Mouse (Mus musculus) embryonic facial prominence, embryonic 14.5 days (tissue): ENCODE data around the gene Ptgfrn. TPM values are rescaled to one million over a fixed set of nuclear protein-coding genes. Genes with fewer than 3 reads are reported as not detected.
A peak's percentile ranks its signal among the peaks of the same experiment; 100 is the strongest.

Source experiments
- ATAC-seq: fragments of 200-750 bp; cut with Nextera tagmentation; 2 replicates; pipeline ENCODE4 v1.8.0; 2017; ENCODE audit warnings: low read depth, moderate number of reproducible peaks, moderate TSS enrichment
- DNase-seq: peaks from one replicate; pipeline ENCODE4 v3.0.0-alpha.2; 2015; ENCODE audit warnings: low spot score
- H3K27ac ChIP-seq: fragments of 300-500 bp; sonication (generic); replicated peaks from 2 replicates; pipeline ENCODE4 v1.5.1; 2014; ENCODE audit warnings: low read depth, mild to moderate bottlenecking, low read length, moderate library complexity
- H3K27me3 ChIP-seq: fragments of 300-500 bp; sonication (generic); replicated peaks from 2 replicates; pipeline ENCODE4 v1.6.1; 2014; ENCODE audit warnings: low read length; ENCODE audit not compliant: control insufficient read depth, insufficient read depth
- H3K36me3 ChIP-seq: fragments of 300-500 bp; sonication (generic); 2 replicates; pipeline ENCODE4 v1.6.1; 2014; ENCODE audit warnings: low read length, mixed read lengths; ENCODE audit not compliant: control insufficient read depth, insufficient read depth
- H3K4me1 ChIP-seq: fragments of 300-500 bp; sonication (generic); 2 replicates; pipeline ENCODE4 v1.6.1; 2014; ENCODE audit warnings: antibody characterized with exemption, low read length; ENCODE audit not compliant: control insufficient read depth, insufficient read depth
- H3K4me2 ChIP-seq: fragments of 300-500 bp; sonication (generic); 2 replicates; pipeline ENCODE4 v1.6.1; 2014; ENCODE audit warnings: low read depth, mild to moderate bottlenecking, low read length, moderate library complexity, mixed read lengths
- H3K4me3 ChIP-seq: fragments of 300-500 bp; sonication (generic); 2 replicates; pipeline ENCODE4 v1.5.1; 2014; ENCODE audit warnings: low read depth, mild to moderate bottlenecking, low read length
- H3K9ac ChIP-seq: fragments of 300-500 bp; sonication (generic); 2 replicates; pipeline ENCODE4 v1.6.1; 2014; ENCODE audit warnings: low read depth, mild to moderate bottlenecking, low read length, moderate library complexity, mixed read lengths
- H3K9me3 ChIP-seq: fragments of 300-500 bp; sonication (generic); 2 replicates; pipeline ENCODE4 v1.6.1; 2016; ENCODE audit warnings: low read length; ENCODE audit not compliant: control insufficient read depth
- WGBS: fragments of 180-500 bp; shearing (Covaris S2); extraction: QIAGEN DNeasy Blood & Tissue Kit; methylation state at CpG from one replicate; pipeline ENCODE4 v1.1.7; 2014; 5-methylcytosine and 5-hydroxymethylcytosine counted together
- polyA plus RNA-seq: library from polyadenylated mRNA; unstranded; fragments of >200 nt; fragmentation: Nextera tagmentation; extraction: Ambion mirVana; gene quantifications from 2 replicates; pipeline ENCODE4 v1.2.1, GENCODE M21; 2014

The Ptgfrn gene
- polyA plus RNA-seq, 1 experiment from 2014 or later, result 9.7 TPM

DNA sequence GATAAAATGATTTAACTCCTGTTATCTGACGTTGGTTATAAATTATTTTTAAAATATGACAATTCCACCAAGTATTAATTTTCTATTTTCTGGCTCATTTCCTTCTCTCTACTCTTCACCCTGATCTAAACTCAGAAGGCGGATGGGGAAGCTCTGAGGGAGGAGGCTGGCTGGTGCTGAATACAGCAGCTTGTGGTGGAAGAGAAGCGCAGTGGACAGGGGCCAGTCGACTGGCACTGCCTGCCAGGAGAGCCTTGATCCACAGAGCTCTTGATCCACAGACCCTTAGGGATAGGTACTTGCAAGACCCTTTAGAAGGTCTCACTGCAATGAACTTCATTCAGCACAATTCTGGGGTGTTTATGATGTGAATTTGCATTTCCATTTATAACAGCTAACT lies 29.2 kb downstream of the Ptgfrn start:
- no peak for DNase-seq
- no peak overlapping the region for H3K27ac ChIP-seq
- WGBS, result 81% methylated on average over 4 of the region's 4 CpGs

DNA sequence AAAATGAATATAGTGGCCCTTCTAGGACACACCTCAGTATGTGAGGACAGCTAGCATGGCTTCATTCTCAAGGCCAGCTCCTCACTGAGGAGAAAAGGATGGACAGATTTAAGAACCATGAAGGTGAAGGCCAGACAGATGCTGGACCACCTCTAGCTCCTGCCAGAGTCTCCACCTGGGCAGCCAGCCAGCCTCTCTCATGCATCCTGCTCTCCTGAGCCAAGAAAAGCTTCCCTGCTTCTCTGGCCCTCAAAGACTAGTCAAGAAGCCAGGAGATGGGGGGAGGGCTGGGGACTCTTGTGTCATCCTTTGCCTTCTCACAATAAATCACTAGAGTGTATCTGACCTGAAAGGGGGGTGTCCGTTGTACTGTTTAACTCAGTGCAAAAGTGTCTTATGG lies 31.7 kb downstream of the Ptgfrn start:
- Histone ChIP-seq H3K4me1 (peaks cover 10% of the 10 kb centered on the region), H3K27me3 (no peaks in the 10 kb centered on the region), H3K9ac (no peak overlapping the region), H3K36me3 (peaks cover 34% of the 10 kb centered on the region), H3K4me3 (no peak overlapping the region), H3K4me2 (no peak overlapping the region), H3K9me3 (no peaks in the 10 kb centered on the region), H3K27ac (no peak overlapping the region)
- peak; percentile 78 for DNase-seq
- no peak for ATAC-seq
- WGBS, result 58% methylated on average over 1 of the region's 1 CpGs

More for the DNA sequence above, 29.2 kb downstream of the Ptgfrn start:
- H3K9ac ChIP-seq, result no peak overlapping the region
- no peak for ATAC-seq
- H3K4me1 ChIP-seq, result peaks cover 3% of the 10 kb centered on the region; the same call in 1 of the 2 replicates
- H3K9me3 ChIP-seq, result no peaks in the 10 kb centered on the region
- no peak overlapping the region for H3K4me2 ChIP-seq
- H3K4me3 ChIP-seq, result no peak overlapping the region
- peaks cover 30% of the 10 kb centered on the region for H3K36me3 ChIP-seq
- H3K27me3 ChIP-seq, result no peaks in the 10 kb centered on the region

DNA sequence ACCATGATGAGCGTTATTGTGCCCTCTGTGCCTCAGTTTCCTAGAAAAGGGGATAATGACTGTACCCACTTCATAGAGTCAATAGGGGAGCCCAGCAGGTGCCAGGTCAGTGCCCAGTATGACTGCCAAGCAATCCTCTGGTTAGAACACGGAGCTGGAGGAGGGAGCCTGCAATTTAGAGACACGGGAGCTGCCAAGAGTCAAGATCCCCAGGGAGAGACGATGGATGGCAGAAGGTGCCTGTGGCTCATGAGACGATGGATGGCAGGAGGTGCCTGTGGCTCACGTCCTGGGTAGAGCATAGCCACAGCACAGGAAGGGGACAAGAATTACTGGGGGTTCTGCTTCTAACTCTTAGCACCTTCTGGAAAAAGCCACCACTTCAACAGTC lies 32.4 kb downstream of the Ptgfrn start:
- Histone ChIP-seq H3K4me1 (peaks cover 15% of the 10 kb centered on the region), H3K4me2 (no peak overlapping the region), H3K27ac (no peak overlapping the region), H3K9ac (no peak overlapping the region), H3K9me3 (no peaks in the 10 kb centered on the region), H3K27me3 (no peaks in the 10 kb centered on the region), H3K4me3 (no peak overlapping the region), H3K36me3 (peaks cover 39% of the 10 kb centered on the region)
- 82% methylated on average over 6 of the region's 6 CpGs for whole genome bisulfite sequencing
- ATAC-seq (no peak), DNase-seq (no peak)

DNA sequence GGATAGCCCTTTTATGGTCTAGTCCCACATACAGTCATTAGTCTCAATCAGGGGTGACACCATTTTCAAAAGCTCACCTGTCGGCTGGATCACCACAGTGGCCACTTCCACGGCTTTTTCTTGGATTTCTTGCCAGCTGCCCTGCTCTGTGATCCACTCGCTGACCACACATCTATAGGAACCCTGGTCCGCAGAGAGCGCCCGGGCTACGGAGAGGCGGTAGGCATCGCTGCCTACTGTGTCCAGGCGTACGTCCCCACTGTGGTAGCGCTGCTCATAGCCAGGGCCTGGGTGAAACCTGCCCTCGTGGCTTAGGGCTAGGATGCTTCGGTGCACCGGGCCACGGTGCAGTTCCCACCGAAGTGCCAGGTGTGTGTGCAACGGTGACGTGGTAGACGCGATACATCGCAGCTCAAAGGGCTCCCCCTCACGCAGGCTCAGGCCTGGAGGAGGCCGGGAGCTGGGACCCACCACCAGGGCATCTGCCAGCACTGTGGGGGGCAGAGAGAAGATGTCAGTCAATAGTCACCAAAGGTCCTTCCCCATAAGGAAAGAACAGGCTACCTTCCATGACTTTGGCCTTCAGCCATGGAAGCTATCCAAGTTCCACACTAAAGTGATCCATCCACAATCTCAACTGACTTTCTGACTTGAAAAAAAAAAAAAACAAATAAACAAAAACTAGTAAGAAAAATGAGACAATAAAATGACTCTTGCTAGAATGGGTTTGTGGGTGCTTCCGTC lies 32.9 kb downstream of the Ptgfrn start:
- Histone ChIP-seq H3K4me2 (no peak overlapping the region), H3K36me3 (peaks cover 45% of the 10 kb centered on the region), H3K9me3 (no peaks in the 10 kb centered on the region), H3K4me3 (no peak overlapping the region), H3K27ac (no peak overlapping the region), H3K27me3 (no peaks in the 10 kb centered on the region), H3K4me1 (peaks cover 15% of the 10 kb centered on the region), H3K9ac (no peak overlapping the region)
- no peak for DNase-seq
- 96% methylated on average over 24 of the region's 25 CpGs for WGBS
- ATAC-seq, result no peak

DNA sequence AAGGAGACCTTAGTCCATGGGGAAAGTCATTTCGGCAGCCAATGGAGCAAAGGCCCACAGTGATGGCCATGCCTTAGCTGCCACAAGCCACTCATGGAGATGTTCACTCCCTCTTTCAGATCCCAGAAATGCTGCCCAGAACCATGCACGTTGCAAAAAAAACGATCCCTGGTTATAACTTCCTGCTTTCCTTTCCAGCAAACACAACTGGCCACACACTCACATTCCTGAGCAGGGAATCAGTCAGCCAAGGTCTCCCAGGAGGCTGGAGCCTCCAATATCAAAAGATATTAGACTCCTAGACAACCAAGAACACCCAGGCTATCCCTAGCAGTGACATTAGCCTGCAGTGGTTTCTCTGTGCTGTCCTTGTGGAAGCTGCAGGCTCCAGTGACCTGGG lies 34.2 kb downstream of the Ptgfrn start:
- H3K27ac ChIP-seq, result no peak overlapping the region
- ATAC-seq, result no peak
- H3K27me3 ChIP-seq, result no peaks in the 10 kb centered on the region
- 68% methylated on average over 3 of the region's 3 CpGs for WGBS
- H3K9me3 ChIP-seq, result no peaks in the 10 kb centered on the region
- peaks cover 22% of the 10 kb centered on the region for H3K4me1 ChIP-seq
- H3K9ac ChIP-seq, result no peak overlapping the region
- H3K4me3 ChIP-seq, result no peak overlapping the region
- peaks cover 53% of the 10 kb centered on the region for H3K36me3 ChIP-seq
- H3K4me2 ChIP-seq, result no peak overlapping the region
- DNase-seq, result no peak

DNA sequence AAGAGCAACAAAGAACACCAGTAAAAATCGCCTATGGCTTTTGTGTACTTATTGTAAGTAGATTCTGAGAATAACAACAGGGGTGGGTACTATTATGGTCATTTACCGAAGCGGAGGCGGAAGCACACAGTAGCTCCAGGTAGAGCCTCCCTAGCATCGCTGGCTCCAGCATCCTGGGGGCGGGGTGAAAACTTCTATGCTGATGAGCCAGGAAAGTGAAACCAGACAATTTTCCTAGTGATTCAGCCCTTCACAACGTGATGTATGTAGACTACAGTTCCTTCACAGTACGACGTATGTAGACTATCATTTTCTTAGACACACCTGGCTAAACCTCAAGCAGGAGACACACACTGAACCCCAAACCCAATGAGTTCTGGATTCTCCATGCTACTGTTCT lies 36.7 kb downstream of the Ptgfrn start:
- Histone ChIP-seq H3K4me2 (no peak overlapping the region), H3K27me3 (no peaks in the 10 kb centered on the region), H3K4me1 (peaks cover 38% of the 10 kb centered on the region), H3K27ac (peak overlapping the region; percentile 2; the same call in 1 of the 2 replicates), H3K9ac (no peak overlapping the region), H3K4me3 (no peak overlapping the region), H3K9me3 (no peaks in the 10 kb centered on the region), H3K36me3 (peaks cover 38% of the 10 kb centered on the region)
- peak; percentile 47 for DNase-seq
- 59% methylated on average over 9 of the region's 9 CpGs for WGBS
- no peak for ATAC-seq

DNA sequence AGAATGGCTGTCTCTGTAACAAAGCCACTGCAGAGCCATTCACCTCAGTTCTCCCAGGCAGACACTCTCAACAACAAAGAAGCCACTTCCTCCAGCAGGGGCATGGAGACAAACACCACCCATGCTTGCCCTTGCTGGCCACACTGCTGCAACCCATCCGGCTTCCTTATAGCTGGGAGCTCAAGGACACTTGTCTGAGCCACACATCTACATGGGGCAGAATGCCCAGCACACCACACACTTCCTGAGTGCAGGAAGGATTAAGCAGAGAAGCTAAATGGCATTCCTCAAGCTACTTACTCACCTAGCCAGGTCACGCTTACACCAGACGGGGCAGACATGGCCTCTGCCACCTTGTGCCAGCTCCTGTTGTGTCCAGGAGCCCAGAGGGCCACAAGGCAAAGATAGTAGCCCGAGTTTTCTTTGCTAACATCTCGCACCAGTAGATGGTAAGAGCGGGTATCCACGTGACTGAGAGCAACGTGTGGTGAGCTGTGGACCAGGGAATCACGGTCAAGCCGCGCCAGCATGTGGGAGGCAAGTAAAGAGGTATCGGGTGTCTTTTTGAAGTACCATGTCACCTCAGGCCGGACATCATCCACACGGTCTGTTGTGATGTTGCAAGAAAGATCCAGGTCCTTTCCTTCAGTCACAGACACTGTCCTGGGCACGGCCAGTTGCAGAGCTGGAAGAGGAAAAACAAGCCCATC lies 37.4 kb downstream of the Ptgfrn start:
- ATAC-seq, result no peak
- no peak overlapping the region for H3K4me3 ChIP-seq

DNA sequence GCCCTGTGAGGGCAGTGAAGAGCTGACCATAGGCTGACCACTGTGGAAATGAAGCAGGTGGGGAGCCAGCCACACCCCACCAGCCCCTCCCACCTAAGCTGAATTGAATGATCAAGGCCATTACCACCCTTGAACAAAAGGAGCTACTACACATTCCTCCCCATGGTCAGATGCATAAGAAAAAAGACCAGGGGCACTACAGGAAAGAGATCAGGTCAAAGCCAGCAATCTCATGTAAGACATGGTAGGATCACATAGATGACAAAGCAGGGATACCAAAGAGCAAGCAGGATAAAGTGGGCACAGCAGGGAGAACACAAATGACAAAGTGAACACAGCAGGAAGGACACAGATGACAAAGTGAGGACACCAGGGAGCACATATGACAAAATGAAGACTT lies 38.5 kb downstream of the Ptgfrn start:
- DNase-seq (no peak), ATAC-seq (no peak)
- Histone ChIP-seq H3K4me1 (peaks cover 42% of the 10 kb centered on the region), H3K27me3 (no peaks in the 10 kb centered on the region), H3K4me2 (no peak overlapping the region), H3K9me3 (no peaks in the 10 kb centered on the region), H3K36me3 (peaks cover 23% of the 10 kb centered on the region), H3K27ac (peak overlapping the region; percentile 61; the same call in 1 of the 2 replicates), H3K4me3 (no peak overlapping the region), H3K9ac (no peak overlapping the region)

More for the DNA sequence above, 37.4 kb downstream of the Ptgfrn start:
- DNase-seq, result no peak
- Histone ChIP-seq H3K27me3 (no peaks in the 10 kb centered on the region), H3K27ac (peak overlapping the region; percentile 2; the same call in 1 of the 2 replicates), H3K9ac (no peak overlapping the region), H3K4me1 (peaks cover 42% of the 10 kb centered on the region), H3K9me3 (no peaks in the 10 kb centered on the region), H3K4me2 (no peak overlapping the region), H3K36me3 (peaks cover 34% of the 10 kb centered on the region)
- 78% methylated on average over 15 of the region's 15 CpGs for WGBS
